Mouse (Mus musculus): ENCODE measurements around the gene Foxd2. TPM values are rescaled to one million over a fixed set of nuclear protein-coding genes. Genes with fewer than 3 reads are reported as not detected.

Gene Foxd2
- 2.6 TPM for polyA plus RNA-seq (2017; shearing (Covaris generic))

DNA sequence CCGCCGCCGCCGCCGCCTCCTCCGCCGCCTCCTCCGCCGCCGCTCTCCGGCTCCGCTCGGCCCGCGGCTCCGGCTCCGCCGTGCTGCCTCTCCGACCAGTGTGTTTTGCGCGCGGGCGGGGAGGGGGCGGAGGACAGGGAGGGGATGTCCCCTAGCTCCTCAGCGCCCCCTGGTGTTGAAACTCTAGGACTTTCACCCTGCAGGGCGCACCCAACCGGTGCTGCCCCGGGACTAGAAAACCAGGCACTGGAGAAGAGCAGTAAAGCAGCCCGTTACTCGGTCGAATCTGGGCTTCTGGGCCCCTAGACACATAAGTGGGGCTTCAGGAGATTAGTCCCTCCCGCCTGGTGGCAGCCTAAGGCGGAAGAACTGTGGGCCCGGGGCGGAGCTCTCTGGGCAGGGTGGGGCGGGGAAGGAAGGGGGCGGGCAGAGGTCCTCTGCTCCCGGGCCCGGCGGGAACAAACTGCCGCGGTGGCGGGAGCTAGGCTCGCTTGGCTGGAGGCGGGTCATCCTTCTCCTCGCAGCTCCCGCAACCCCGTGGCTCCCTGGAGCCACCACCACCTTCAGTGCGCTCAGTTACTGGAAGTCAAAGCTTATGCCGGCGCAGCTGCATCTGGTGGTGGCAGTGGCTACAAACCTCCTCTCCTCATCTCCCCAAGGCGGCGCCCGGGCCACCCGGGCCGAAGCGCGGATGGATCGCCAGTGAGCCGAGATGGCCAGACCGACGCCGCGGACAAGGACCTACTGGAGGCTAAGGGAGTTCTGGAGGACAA lies at the start of gene Foxd2:
Gene Foxd2, minus strand, starts transcription at position 45 of the 773 bp plus-strand sequence.

GRCm38 (mm10) chr4:114925917-114926312 lies 17.2 kb upstream of the Foxd2 start, which contains the start of gene Foxe3:
Gene Foxe3 (minus strand): TSS chr4:114926013.

Other genes starting within 250 kb of the Foxd2 start
- gene Gm12830, start 87.2 kb downstream of the Foxd2 start, polyA plus RNA-seq (2017; shearing (Covaris generic)), result not detected
- gene Foxe3, start 17.1 kb upstream of the Foxd2 start, polyA plus RNA-seq (2017; shearing (Covaris generic)), result not detected
- 88.7 TPM for gene Cmpk1, start 78.4 kb upstream of the Foxd2 start, polyA plus RNA-seq (2017; shearing (Covaris generic))
- 0.66 TPM for gene Stil, start 91.3 kb upstream of the Foxd2 start, polyA plus RNA-seq (2017; shearing (Covaris generic))
- not detected for gene Tal1, start 147.6 kb upstream of the Foxd2 start, polyA plus RNA-seq (2017; shearing (Covaris generic))
- gene Pdzk1ip1, start 179.8 kb upstream of the Foxd2 start, polyA plus RNA-seq (2017; shearing (Covaris generic)), result 2.5 TPM
- 0.10 TPM for gene Cyp4x1, start 225.4 kb upstream of the Foxd2 start, polyA plus RNA-seq (2017; shearing (Covaris generic))